Mouse (Mus musculus) kidney, embryonic 16.5 days (tissue): ENCODE measurements around the gene Myof. TPM values are rescaled to one million over a fixed set of nuclear protein-coding genes. Genes with fewer than 3 reads are reported as not detected.

Source experiments
- ATAC-seq: fragments of 200-750 bp; cut with Nextera tagmentation; 2 replicates; pipeline ENCODE4 v1.8.0; 2017; ENCODE audit warnings: moderate TSS enrichment; ENCODE audit not compliant: low FRiP score, low TSS enrichment
- H3K27ac ChIP-seq: fragments of 300-500 bp; sonication (generic); 2 replicates; pipeline ENCODE4 v1.5.1; 2014; ENCODE audit warnings: low read length
- H3K27me3 ChIP-seq: fragments of 300-500 bp; sonication (generic); 2 replicates; pipeline ENCODE4 v1.6.1; 2014; ENCODE audit warnings: low read length, control low read depth, mixed read lengths; ENCODE audit not compliant: insufficient read depth
- H3K36me3 ChIP-seq: fragments of 300-500 bp; sonication (generic); 2 replicates; pipeline ENCODE4 v1.6.1; 2014; ENCODE audit warnings: low read length, control low read depth, mixed read lengths; ENCODE audit not compliant: insufficient read depth
- H3K4me1 ChIP-seq: fragments of 300-500 bp; sonication (generic); 2 replicates; pipeline ENCODE4 v1.6.1; 2014; ENCODE audit warnings: low read length, control low read depth, mixed read lengths; ENCODE audit not compliant: insufficient read depth
- H3K4me2 ChIP-seq: fragments of 300-500 bp; sonication (generic); replicated peaks from 2 replicates; pipeline ENCODE4 v1.6.1; 2014; ENCODE audit warnings: low read depth, low read length
- H3K4me3 ChIP-seq: fragments of 300-500 bp; sonication (generic); 2 replicates; pipeline ENCODE4 v1.5.1; 2014; ENCODE audit warnings: mild to moderate bottlenecking, low read length
- H3K9ac ChIP-seq: fragments of 300-500 bp; sonication (generic); replicated peaks from 2 replicates; pipeline ENCODE4 v1.6.1; 2014; ENCODE audit warnings: low read length
- H3K9me3 ChIP-seq: fragments of 300-500 bp; sonication (generic); 2 replicates; pipeline ENCODE4 v1.6.1; 2016; ENCODE audit warnings: low read length, control low read depth
- WGBS: fragments of 180-500 bp; shearing (Covaris S2); extraction: QIAGEN DNeasy Blood & Tissue Kit; methylation state at CpG from one replicate; pipeline ENCODE4 v1.1.7; 2014; 5-methylcytosine and 5-hydroxymethylcytosine counted together
- polyA plus RNA-seq: library from polyadenylated mRNA; unstranded; fragments of >200 nt; fragmentation: Nextera tagmentation; extraction: Ambion mirVana; gene quantifications from 2 replicates; pipeline ENCODE4 v1.2.1, GENCODE M21; 2015

The Myof gene
- polyA plus RNA-seq, 1 experiment from 2014 or later = 20.9 TPM

DNA sequence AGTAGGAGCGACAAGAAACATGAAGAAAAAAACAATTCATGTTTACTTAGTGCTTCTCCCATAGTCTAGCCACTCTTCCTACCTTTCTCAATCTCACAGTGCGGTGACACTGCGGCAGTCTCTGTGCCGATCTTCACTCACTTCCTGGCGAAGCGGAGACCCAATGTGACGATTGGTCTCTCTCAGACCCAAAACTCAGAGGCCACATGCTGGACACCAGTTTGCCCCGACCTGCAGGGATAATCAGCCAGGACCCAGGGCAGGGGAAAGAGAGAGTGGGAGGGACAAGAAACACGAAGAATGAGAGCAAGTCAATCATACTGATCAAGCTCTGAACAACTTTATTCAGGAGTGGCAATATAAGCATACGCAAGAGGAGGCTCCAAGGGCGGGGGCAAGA lies 31.7 kb upstream of the Myof start:
- ATAC-seq = no peak
- Histone ChIP-seq H3K27ac (no peak overlapping the region), H3K27me3 (no peaks in the 10 kb centered on the region), H3K36me3 (peaks cover 29% of the 10 kb centered on the region), H3K9ac (no peak overlapping the region), H3K9me3 (no peaks in the 10 kb centered on the region), H3K4me3 (no peak overlapping the region), H3K4me2 (no peak overlapping the region), H3K4me1 (no peaks in the 10 kb centered on the region)
- 85% methylated on average over 11 of the region's 11 CpGs for WGBS

- no peaks in the 10 kb centered on the region for H3K27me3 ChIP-seq
- 93% methylated on average over 5 of the region's 5 CpGs for WGBS
- no peak overlapping the region for H3K27ac ChIP-seq
- H3K4me3 ChIP-seq = no peak overlapping the region
- H3K9me3 ChIP-seq = no peaks in the 10 kb centered on the region
- ATAC-seq = no peak
- no peak overlapping the region for H3K9ac ChIP-seq
- H3K4me1 ChIP-seq = no peaks in the 10 kb centered on the region
- H3K4me2 ChIP-seq = no peak overlapping the region
- H3K36me3 ChIP-seq = peaks cover 40% of the 10 kb centered on the region
Observed at GRCm38 (mm10) chr19:38073226-38073625, 29.8 kb upstream of the Myof start.

DNA sequence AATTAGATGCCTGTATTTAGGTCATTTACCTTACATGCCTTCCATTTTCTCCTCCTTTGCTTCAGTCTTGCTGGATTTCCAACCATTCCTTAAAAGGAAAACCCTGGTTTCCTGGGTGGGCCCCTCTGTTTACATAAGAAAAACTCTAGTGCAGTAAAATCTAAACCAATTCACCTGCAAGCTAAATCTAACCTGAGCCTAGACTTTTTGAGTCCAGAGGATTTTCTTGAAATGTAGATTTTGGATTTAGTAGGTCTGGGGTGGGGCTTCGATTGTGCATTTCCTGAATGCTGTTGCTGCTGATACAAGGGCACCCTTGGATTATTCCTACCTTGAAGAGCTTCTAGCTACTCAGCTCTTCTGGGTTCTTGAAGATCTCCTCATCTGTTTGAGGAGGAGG lies 20.7 kb upstream of the Myof start:
- no peak for ATAC-seq
- Histone ChIP-seq H3K9me3 (no peaks in the 10 kb centered on the region), H3K36me3 (peaks cover 26% of the 10 kb centered on the region), H3K27ac (no peak overlapping the region), H3K4me3 (no peak overlapping the region), H3K4me1 (no peaks in the 10 kb centered on the region), H3K9ac (no peak overlapping the region), H3K4me2 (no peak overlapping the region), H3K27me3 (no peaks in the 10 kb centered on the region)
- 94% methylated on average over 1 of the region's 1 CpGs for WGBS

GRCm38 (mm10) chr19:38063201-38063600 lies 19.8 kb upstream of the Myof start:
- ATAC-seq = no peak
- H3K4me2 ChIP-seq = no peak overlapping the region
- H3K36me3 ChIP-seq = peaks cover 24% of the 10 kb centered on the region
- no peaks in the 10 kb centered on the region for H3K9me3 ChIP-seq
- H3K27me3 ChIP-seq = no peaks in the 10 kb centered on the region
- H3K27ac ChIP-seq = no peak overlapping the region
- no peaks in the 10 kb centered on the region for H3K4me1 ChIP-seq
- no peak overlapping the region for H3K9ac ChIP-seq
- WGBS = 89% methylated on average over 3 of the region's 3 CpGs
- no peak overlapping the region for H3K4me3 ChIP-seq

GRCm38 (mm10) chr19:38056931-38057330 lies 13.6 kb upstream of the Myof start:
- H3K9ac ChIP-seq = no peak overlapping the region
- H3K36me3 ChIP-seq = peaks cover 19% of the 10 kb centered on the region
- no peaks in the 10 kb centered on the region for H3K9me3 ChIP-seq
- H3K4me1 ChIP-seq = peaks cover 14% of the 10 kb centered on the region; the same call in 1 of the 2 replicates
- no peak overlapping the region for H3K27ac ChIP-seq
- ATAC-seq = no peak
- no peak overlapping the region for H3K4me2 ChIP-seq
- H3K4me3 ChIP-seq = no peak overlapping the region
- 90% methylated on average over 8 of the region's 8 CpGs for WGBS
- H3K27me3 ChIP-seq = no peaks in the 10 kb centered on the region

DNA sequence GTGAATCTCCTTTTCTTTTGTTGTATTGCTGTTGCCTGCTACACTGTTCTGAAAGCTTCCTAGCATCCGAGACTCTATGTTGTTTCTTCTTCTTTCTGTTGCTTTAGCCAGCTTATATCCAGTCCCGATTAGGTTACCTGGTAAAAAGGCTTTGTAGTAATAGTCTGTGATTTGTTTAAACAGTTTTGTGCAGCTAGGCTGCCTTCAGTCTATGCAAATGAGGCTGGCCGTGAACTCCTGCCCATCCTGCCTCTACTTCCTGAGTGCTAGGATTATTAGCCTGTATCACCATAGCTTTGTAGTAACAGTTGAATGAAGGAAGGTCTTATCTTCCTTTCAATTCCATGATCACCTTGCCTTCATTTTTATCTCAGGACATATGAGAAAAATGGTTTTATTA lies 12.9 kb upstream of the Myof start:
- 42% methylated on average over 3 of the region's 3 CpGs for WGBS
- Histone ChIP-seq H3K27me3 (no peaks in the 10 kb centered on the region), H3K4me1 (peaks cover 14% of the 10 kb centered on the region; the same call in 1 of the 2 replicates), H3K9ac (no peak overlapping the region), H3K36me3 (peaks cover 18% of the 10 kb centered on the region), H3K27ac (no peak overlapping the region), H3K4me2 (peak overlapping the region; percentile 60), H3K9me3 (no peaks in the 10 kb centered on the region), H3K4me3 (peak overlapping the region; percentile 85)
- no peak for ATAC-seq

- ATAC-seq = no peak
- no peak overlapping the region for H3K27ac ChIP-seq
- peak overlapping the region; percentile 80 for H3K9ac ChIP-seq
- WGBS = 11% methylated on average over 6 of the region's 6 CpGs
- peaks cover 14% of the 10 kb centered on the region; the same call in 1 of the 2 replicates for H3K4me1 ChIP-seq
- H3K36me3 ChIP-seq = peaks cover 13% of the 10 kb centered on the region
- H3K4me3 ChIP-seq = peak overlapping the region; percentile 85
- peak overlapping the region; percentile 60 for H3K4me2 ChIP-seq
- H3K9me3 ChIP-seq = no peaks in the 10 kb centered on the region
- no peaks in the 10 kb centered on the region for H3K27me3 ChIP-seq
Observed at GRCm38 (mm10) chr19:38055798-38056197, 12.4 kb upstream of the Myof start.

GRCm38 (mm10) chr19:38054720-38055192 lies 11.4 kb upstream of the Myof start, which contains the start of gene Cep55:
Gene Cep55, plus strand, starts transcription at chr19:38055011.
- WGBS = 1% methylated on average over 36 of the region's 36 CpGs
- peak; percentile 94 for ATAC-seq
- H3K9me3 ChIP-seq = no peaks in the 10 kb centered on the region

GRCm38 (mm10) chr19:38054149-38054719 lies 10.9 kb upstream of the Myof start:
- peaks cover 14% of the 10 kb centered on the region; the same call in 1 of the 2 replicates for H3K4me1 ChIP-seq
- peak overlapping the region; percentile 60 for H3K4me2 ChIP-seq
- no peaks in the 10 kb centered on the region for H3K9me3 ChIP-seq
- WGBS = 0% methylated on average over 22 of the region's 23 CpGs
- H3K27ac ChIP-seq = no peak overlapping the region; the same call in 1 of the 2 replicates
- peaks cover 6% of the 10 kb centered on the region; the same call in 1 of the 2 replicates for H3K36me3 ChIP-seq
- H3K4me3 ChIP-seq = peak overlapping the region; percentile 85
- H3K9ac ChIP-seq = peak overlapping the region; percentile 57
- peak; percentile 92 for ATAC-seq
- no peaks in the 10 kb centered on the region for H3K27me3 ChIP-seq

More at GRCm38 (mm10) chr19:38054720-38055192, 11.4 kb upstream of the Myof start, which contains the start of gene Cep55:
- Histone ChIP-seq H3K27me3 (no peaks in the 10 kb centered on the region), H3K36me3 (peaks cover 6% of the 10 kb centered on the region; the same call in 1 of the 2 replicates), H3K27ac (peak within 1 kb of the TSS; percentile 5), H3K9ac (peak within 1 kb of the TSS; percentile 80), H3K4me2 (peak within 1 kb of the TSS; percentile 60), H3K4me1 (peaks cover 14% of the 10 kb centered on the region; the same call in 1 of the 2 replicates), H3K4me3 (peak within 1 kb of the TSS; percentile 85)
